Mouse (Mus musculus) spleen, postnatal 4 days (tissue): ENCODE measurements around the gene Brms1.

ENCODE experiments used
- DNase-seq, 2 experiments: peaks; one replicate each; pipeline ENCODE4 v3.0.0; 2022; ENCODE audit warnings: low spot score in 2 of 2

The Brms1 gene

GRCm38 (mm10) chr19:5087884-5088728 is 47.0 kb downstream of the Brms1 start, which contains the start of gene Yif1a:
Gene Yif1a (plus strand): TSS chr19:5088538.
- peak; percentile 89 to 96 for DNase-seq

- DNase-seq, result no peak
These were observed 48.2 kb downstream of the Brms1 start for GRCm38 (mm10) chr19:5089324-5089723.

- DNase-seq, result no peak
These were observed 50.9 kb downstream of the Brms1 start for GRCm38 (mm10) chr19:5092083-5092482.

- no peak for DNase-seq
These were observed 52.5 kb downstream of the Brms1 start for GRCm38 (mm10) chr19:5093481-5094242.

GRCm38 (mm10) chr19:5094243-5094632 is 53.1 kb downstream of the Brms1 start:
- DNase-seq, result peak; percentile 88 to 96

- no peak for DNase-seq
These were observed 53.7 kb downstream of the Brms1 start for GRCm38 (mm10) chr19:5094746-5095417.

- DNase-seq, result no peak
These were observed 54.8 kb downstream of the Brms1 start for GRCm38 (mm10) chr19:5095887-5096474.

GRCm38 (mm10) chr19:5097521-5098362 is 56.6 kb downstream of the Brms1 start:
- DNase-seq, result no peak

- DNase-seq, result peak; percentile 47 to 79
These were observed 57.4 kb downstream of the Brms1 start, which contains the start of gene Cnih2 for GRCm38 (mm10) chr19:5098363-5099143. Gene Cnih2 (minus strand): TSS chr19:5098521.
